Mouse (Mus musculus): ENCODE measurements around the gene Timm29. TPM values are rescaled to one million over a fixed set of nuclear protein-coding genes. Genes with fewer than 3 reads are reported as not detected.

Timm29 gene
- total RNA-seq, 2 experiments from 2014 or later: 58.3 to 62.0 TPM

DNA sequence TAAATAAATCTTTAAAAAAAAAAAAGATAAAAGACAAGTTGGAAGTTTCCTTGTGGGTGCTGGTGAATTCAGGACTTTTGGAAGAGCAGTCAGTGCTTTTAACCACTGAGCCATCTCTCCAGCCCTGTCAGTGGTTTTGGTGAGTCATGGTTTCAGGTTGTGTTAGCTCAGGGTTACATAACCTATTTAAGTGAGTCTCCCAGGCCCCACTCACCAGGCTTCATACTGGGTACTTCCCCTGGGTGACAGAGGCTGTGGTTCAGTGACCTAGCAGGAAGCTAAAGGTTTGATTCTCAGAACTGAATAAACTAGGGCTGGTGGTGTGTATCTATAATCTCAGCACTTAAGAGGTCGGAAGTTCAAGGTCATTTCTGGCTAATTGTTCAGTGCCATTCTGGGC lies 17.3 kb downstream of the Timm29 start:
- no peak overlapping the region for H3K4me3 ChIP-seq
- H3K27ac ChIP-seq: no peak overlapping the region
- no peak for DNase-seq (ENCODE audit: low spot score in 2 of 2)
- TF ChIP-seq CTCF (conservative IDR thresholded peaks at IDR 0.05): no peak

DNA sequence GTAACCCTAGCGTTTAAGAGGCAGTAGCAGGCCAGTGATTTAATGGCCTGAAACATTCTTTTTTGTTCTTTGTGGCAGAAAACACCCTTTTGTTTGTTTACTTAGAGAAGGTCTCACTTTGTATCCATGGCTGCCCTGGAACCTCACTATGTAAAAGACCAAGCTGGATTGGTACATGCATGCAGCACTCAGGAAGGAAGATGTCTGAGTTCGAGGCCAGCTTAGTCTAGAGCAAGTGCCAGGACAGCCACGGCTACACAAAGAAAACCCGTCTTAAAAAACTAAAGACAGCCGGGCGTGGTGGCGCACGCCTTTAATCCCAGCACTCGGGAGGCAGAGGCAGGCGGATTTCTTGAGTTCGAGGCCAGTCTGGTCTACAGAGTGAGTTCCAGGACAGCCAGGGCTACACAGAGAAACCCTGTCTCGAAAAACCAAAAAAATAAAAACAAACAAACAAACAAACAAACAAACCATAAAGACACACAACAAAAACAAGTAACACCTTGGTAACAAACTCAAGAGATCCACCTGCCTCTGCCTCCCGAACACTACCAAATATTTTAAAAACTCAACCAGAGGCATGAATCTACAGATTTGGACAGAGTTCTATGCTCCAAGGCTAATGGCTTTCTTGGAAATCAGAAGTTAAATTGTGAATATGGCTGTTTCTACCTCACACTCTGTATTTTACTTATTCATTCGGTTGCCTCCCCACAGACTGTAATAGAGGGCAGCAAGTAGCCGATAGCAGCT lies 22.5 kb downstream of the Timm29 start:
- DNase-seq (ENCODE audit: low spot score in 2 of 2): no peak
- no peak for TF ChIP-seq CTCF (conservative IDR thresholded peaks at IDR 0.05)
- Histone ChIP-seq H3K4me3 (peak overlapping the region; percentile 60), H3K27ac (peak overlapping the region; percentile 99)

DNA sequence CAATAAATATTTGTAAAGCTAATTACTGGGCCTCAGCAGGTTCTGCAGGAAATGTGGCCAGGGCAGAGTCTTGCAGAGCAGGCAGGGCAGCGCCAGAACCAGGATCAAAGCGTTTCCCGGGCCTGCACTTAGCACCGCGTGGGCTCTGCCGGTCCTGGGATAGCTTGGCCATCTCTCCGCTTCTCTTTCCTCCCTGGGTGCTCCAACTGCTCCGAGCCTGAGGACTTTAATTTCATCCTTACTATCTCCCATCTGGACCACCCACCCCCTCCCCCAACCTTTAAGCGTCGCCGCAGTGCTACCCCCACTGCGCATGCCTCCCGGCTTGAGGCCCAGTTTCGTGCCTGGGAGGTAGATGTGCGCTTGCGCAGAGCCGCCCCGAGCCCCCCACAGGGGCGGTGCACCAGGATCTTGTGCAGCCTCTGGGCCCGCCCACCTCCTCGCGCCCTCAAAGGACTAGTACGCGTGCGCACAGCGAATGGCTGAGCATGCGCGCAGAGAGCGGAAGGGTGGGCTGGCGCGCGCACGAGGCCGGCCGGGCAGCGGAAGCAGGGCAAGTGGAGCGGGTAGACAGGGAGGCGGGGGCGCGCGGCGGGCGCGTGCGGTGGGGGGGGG lies 23.2 kb downstream of the Timm29 start, which contains the start of gene Smarca4:
Gene Smarca4, plus strand, starts transcription at position 553 of the 615 bp plus-strand sequence.
- Histone ChIP-seq H3K4me3 (peak within 1 kb of the TSS; percentile 97), H3K27ac (peak within 1 kb of the TSS; percentile 99)
- peak; percentile 99 to 100 for DNase-seq (ENCODE audit: low spot score in 2 of 2)
- TF ChIP-seq CTCF (conservative IDR thresholded peaks at IDR 0.05): no peak

DNA sequence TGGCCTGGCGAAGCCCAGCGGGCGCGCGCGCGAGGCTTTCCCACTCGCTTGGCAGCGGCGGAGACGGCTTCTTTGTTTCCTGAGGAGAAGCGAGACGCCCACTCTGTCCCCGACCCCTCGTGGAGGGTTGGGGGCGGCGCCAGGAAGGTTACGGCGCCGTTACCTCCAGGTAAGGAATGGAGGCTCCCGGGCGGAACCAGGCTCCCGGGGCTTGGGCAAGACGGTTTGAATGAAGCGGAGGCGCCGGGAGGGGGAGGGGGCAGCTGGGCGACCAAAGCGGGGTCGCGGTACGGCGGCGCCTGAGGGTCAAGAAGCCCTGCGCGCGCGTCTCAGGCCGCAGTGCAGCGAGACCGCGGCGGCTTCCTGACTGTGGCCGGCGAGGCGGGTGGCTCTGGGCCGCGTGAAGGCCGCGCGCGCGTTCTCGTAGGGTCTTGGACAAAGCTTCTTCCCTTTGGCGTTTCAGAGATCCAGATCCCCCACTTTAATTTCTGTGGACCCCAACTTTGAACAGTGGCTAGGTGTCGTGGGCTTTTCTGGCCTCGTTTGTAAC lies 23.8 kb downstream of the Timm29 start:
- peak; percentile 70 to 81 for DNase-seq (ENCODE audit: low spot score in 2 of 2)
- Histone ChIP-seq H3K27ac (peak overlapping the region; percentile 98), H3K4me3 (peak overlapping the region; percentile 97)
- no peak for TF ChIP-seq CTCF (conservative IDR thresholded peaks at IDR 0.05)

DNA sequence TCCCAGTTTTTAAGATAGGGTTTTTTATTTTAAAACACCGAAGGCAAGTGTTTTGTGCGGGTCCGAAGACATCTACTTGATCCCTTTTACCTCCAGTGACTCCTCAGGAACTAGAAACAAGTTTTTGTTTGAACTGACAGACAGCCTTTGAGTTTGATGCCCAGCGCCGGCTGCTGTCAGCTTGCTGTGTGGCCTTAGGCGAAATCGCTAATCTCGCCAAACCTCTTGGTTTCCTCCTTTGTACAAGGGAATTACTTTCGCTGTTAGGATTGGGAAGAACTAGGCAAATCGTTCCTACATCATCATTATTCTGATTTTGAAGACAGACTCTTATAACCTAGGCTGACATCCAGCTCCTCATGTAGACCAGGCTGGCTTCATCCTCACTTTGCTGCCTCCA lies 24.5 kb downstream of the Timm29 start:
- DNase-seq (ENCODE audit: low spot score in 2 of 2): no peak
- TF ChIP-seq CTCF (conservative IDR thresholded peaks at IDR 0.05): no peak

DNA sequence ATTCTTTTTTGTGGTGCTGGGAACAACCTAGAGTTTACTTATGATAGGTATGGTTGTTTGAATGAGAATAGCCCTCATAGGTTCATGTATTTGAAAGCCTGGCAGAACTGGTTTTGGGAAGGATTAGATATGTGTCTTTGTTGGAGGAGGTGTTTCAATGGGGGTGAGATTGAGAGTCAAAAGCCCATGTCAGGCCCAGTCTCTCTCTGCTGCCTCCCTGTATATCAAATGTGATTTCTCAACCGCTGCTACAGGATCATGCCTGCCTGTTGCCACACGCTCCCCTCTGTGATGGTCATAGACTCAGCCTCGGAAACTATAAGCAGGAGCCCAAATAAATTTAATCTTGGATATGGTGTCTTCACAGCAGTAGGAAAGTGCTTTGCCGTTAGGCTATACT lies 27.7 kb downstream of the Timm29 start:
- Histone ChIP-seq H3K27ac (no peak overlapping the region), H3K4me3 (no peak overlapping the region)
- no peak for TF ChIP-seq CTCF (conservative IDR thresholded peaks at IDR 0.05)
- no peak for DNase-seq (ENCODE audit: low spot score in 2 of 2)

More for the DNA sequence above, 24.5 kb downstream of the Timm29 start:
- peak overlapping the region; percentile 98 for H3K27ac ChIP-seq
- peak overlapping the region; percentile 97 for H3K4me3 ChIP-seq

DNA sequence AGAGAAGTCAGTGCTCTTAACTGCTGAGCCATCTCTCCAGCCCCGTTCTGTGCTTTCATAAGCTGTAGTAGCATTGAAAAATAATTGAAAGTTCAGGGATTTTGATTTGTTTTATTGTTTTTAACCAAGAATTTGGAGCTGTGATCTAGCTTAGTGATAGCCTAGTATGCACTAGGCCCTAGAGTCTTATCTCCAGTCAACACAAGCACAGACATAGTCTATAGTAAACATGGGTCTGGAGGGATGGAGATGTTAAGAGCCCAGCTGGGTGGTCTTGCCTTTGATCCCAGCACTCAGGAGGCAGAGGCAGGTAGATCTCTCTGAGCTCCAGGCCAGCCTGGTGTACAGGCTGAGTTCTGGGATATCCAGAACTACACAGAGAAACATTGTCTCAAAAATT lies 30.2 kb downstream of the Timm29 start:
- no peak for DNase-seq (ENCODE audit: low spot score in 2 of 2)
- Histone ChIP-seq H3K4me3 (no peak overlapping the region), H3K27ac (no peak overlapping the region)
- no peak for TF ChIP-seq CTCF (conservative IDR thresholded peaks at IDR 0.05)

DNA sequence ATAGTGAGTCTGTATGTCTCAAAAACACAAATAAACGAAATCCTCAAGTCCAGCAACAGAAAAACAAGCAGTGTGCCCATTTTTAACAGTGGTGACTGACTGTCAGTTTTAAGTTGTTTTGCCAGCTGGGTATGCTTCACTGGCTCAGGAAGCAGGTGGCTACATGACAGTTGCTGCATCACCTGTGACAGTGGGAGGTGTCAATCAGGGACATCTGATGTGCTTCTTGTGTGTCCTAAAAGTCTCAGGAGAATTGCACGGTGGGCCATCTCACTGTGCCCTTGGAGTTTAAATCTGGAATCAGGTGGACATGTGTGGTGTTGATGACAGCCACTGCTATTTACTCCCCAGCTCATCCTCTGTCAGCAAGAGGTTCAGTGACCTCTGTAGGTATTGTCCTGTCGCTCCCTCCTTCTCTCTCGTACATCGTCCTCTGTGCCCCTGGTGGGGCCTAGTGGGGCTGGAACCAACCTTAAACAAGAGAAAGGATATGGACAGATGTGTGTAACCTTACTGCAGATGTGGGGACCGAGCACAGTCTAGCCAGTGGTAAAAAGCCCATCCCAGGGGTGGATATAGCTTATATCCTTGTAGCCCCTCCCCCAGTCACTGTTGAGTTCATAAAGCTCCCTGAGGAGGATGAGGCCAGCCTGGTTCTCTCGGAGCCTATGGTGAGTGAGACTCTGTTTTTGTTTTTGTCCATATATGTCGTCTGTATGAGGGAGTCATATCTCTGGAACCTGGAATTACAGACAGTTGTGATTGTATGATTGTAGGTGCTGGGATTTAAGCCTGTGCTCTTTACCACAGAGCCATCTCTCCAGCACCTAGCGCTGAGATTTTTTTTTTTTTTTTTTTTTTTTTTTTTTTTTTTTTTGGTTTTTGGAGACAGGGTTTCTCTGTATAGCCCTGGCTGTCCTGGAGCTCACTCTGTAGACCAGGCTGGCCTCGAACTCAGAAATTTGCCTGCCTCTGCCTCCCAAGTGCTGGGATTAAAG lies 33.1 kb downstream of the Timm29 start:
- DNase-seq (ENCODE audit: low spot score in 2 of 2): no peak
- no peak for TF ChIP-seq CTCF (conservative IDR thresholded peaks at IDR 0.05)
- Histone ChIP-seq H3K27ac (no peak overlapping the region), H3K4me3 (no peak overlapping the region)

DNA sequence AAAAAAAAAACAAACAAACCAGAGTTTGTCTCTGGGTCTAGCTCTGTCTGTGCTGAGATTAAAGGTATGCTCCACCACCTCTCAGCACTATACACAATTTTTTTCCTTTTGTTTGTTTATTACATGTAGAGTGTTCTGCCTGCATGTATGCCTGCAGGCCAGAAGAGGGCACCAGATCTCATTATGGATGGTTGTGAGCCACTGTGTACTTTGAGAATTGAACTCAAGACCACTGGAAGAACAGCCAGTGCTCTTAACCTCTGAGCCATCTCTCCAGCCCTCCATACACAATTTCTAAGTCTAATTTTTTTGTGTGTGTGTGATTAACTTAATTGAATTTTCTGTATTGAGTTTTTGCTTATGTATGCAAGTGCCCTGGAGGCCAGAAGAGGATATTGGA lies 34.0 kb downstream of the Timm29 start:
- Histone ChIP-seq H3K27ac (no peak overlapping the region), H3K4me3 (no peak overlapping the region)
- peak; percentile 71 for TF ChIP-seq CTCF (conservative IDR thresholded peaks at IDR 0.05)
- no peak for DNase-seq (ENCODE audit: low spot score in 2 of 2)

DNA sequence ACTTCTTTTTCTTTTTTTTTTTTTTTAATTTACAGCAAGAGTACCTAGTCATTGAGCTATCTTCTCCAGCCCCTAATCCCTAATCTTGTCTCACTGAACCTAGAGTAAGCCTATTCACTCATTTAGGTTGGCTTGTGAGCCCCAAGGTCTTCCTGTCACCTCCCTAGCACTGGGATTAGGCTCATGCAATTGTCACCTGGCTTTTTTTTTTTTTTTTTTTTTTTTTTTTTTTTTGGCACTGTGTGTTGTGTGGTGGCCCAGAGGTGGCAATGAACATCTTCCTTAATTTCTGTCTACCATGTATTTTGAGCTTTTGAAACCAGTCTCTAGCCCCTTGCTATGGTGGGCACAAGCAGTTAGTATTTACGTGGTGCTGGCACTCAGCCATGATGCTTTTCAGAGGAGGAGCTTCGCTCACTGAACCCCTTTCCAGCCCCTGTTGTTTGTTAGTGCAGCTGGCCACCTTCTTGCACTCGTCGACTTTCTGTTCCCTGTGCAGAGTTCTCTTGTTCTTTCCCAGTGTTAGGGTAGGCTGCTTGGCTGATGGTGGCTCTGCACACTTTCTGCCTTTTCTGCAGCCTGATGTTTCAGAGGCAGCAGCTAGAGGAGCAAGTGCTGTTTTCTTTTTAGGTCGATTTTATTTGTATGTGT lies 34.7 kb downstream of the Timm29 start:
- TF ChIP-seq CTCF (conservative IDR thresholded peaks at IDR 0.05): no peak; the same call in 1 of the 2 replicates
- no peak for DNase-seq (ENCODE audit: low spot score in 2 of 2)
- H3K4me3 ChIP-seq: no peak overlapping the region
- no peak overlapping the region; the same call in 1 of the 2 replicates for H3K27ac ChIP-seq

DNA sequence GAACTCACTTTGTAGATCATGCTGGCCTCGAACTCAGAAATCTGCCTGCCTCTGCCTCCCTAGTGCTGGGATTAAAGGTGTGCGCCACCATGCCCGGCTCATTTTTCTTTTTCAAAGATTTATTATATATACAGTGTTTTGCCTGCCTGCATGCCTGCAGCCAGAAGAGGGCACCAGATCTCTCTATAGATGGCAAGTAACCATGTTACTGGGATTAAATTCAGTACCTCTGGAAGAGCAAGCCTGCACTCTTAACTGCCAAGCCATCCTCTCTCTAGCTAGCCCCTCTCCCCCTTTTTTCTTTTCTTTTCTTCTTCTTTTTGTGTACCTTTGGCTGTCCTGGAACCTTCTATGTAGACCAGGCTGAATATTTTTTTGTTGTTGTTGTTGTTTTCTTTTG lies 38.2 kb downstream of the Timm29 start:
- DNase-seq (ENCODE audit: low spot score in 2 of 2): peak; percentile 31 to 68
- TF ChIP-seq CTCF (conservative IDR thresholded peaks at IDR 0.05): peak; percentile 85
- Histone ChIP-seq H3K27ac (0 out of 2 replicates have a peak overlapping the region, but pooled peaks have one; percentile 5), H3K4me3 (no peak overlapping the region)

DNA sequence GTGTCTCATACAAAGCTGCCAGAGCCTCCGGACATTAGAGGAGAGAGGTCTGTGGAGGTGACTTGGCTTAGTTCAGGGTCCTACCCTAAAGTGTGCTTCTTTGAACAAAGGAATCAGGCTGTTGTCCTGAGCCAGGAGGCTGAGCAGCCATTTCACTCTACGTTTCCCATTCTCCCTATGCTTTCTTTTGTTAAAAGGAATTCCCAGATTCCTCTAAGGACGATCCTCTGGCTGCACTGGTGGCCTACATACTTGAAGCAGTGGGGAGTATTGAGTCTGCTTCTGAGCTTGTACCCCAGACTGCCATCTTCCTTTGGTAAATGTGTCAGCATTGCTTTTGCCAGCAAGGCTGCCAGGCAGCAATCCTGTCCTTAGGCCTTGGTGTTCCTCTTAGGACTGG lies 40.6 kb downstream of the Timm29 start:
- peak overlapping the region; percentile 32; the same call in 1 of the 2 replicates for H3K27ac ChIP-seq
- no peak for TF ChIP-seq CTCF (conservative IDR thresholded peaks at IDR 0.05)
- H3K4me3 ChIP-seq: no peak overlapping the region
- no peak for DNase-seq (ENCODE audit: low spot score in 2 of 2)
